Mouse (Mus musculus) lung, embryonic 14.5 days (tissue): ENCODE data around the gene Mmp9. TPM values are rescaled to one million over a fixed set of nuclear protein-coding genes. Genes with fewer than 3 reads are reported as not detected.

Experiments used
- ATAC-seq: fragments of 200-750 bp; cut with Nextera tagmentation; 2 replicates; pipeline ENCODE4 v1.8.0; 2017; ENCODE audit warnings: mild to moderate bottlenecking, moderate TSS enrichment, moderate library complexity; ENCODE audit not compliant: insufficient read depth
- DNase-seq: peaks from one replicate; pipeline ENCODE4 v3.0.0-alpha.2; 2015
- H3K27ac ChIP-seq: fragments of 300-500 bp; sonication (generic); 2 replicates; pipeline ENCODE4 v1.5.1; 2014; ENCODE audit warnings: low read depth, mild to moderate bottlenecking, moderate library complexity
- H3K27me3 ChIP-seq: fragments of 300-500 bp; sonication (generic); 2 replicates; pipeline ENCODE4 v1.6.1; 2014; ENCODE audit warnings: low read length, control low read depth; ENCODE audit not compliant: insufficient read depth
- H3K36me3 ChIP-seq: fragments of 300-500 bp; sonication (generic); 2 replicates; pipeline ENCODE4 v1.6.1; 2014; ENCODE audit warnings: control low read depth; ENCODE audit not compliant: insufficient read depth
- H3K4me1 ChIP-seq: fragments of 300-500 bp; sonication (generic); 2 replicates; pipeline ENCODE4 v1.6.1; 2014; ENCODE audit warnings: antibody characterized with exemption, control low read depth; ENCODE audit not compliant: insufficient read depth
- H3K4me2 ChIP-seq: fragments of 300-500 bp; sonication (generic); 2 replicates; pipeline ENCODE4 v1.6.1; 2014; ENCODE audit warnings: mild to moderate bottlenecking
- H3K4me3 ChIP-seq: fragments of 300-500 bp; sonication (generic); 2 replicates; pipeline ENCODE4 v1.5.1; 2014; ENCODE audit warnings: low read depth, low read length
- H3K9ac ChIP-seq: fragments of 300-500 bp; sonication (generic); 2 replicates; pipeline ENCODE4 v1.6.1; 2014
- H3K9me3 ChIP-seq: fragments of 300-500 bp; sonication (generic); 2 replicates; pipeline ENCODE4 v1.6.1; 2016; ENCODE audit warnings: low read depth, low read length, control low read depth
- CTCF ChIP-seq: IDR thresholded peaks from 2 replicates; pipeline ENCODE4 v1.5.1; 2016; ENCODE audit warnings: antibody characterized with exemption, low read depth
- WGBS: fragments of 180-500 bp; shearing (Covaris S2); extraction: QIAGEN DNeasy Blood & Tissue Kit; methylation state at CpG from one replicate; pipeline ENCODE4 v1.1.7; 2014; 5-methylcytosine and 5-hydroxymethylcytosine counted together
- polyA plus RNA-seq: library from polyadenylated mRNA; unstranded; fragments of >200 nt; fragmentation: Nextera tagmentation; extraction: Ambion mirVana; gene quantifications from 2 replicates; pipeline ENCODE4 v1.2.1, GENCODE M21; 2014

Mmp9 gene
- polyA plus RNA-seq, 1 experiment from 2014 or later: 0.25 TPM

GRCm38 (mm10) chr2:164996848-164997720 lies 56.5 kb downstream of the Mmp9 start:
- DNase-seq: peak; percentile 37
- peak overlapping the region; percentile 42; the same call in 1 of the 2 replicates for H3K9ac ChIP-seq

GRCm38 (mm10) chr2:164997721-164998428 lies 57.3 kb downstream of the Mmp9 start:
- Histone ChIP-seq H3K9ac (peak overlapping the region; percentile 42; the same call in 1 of the 2 replicates), H3K36me3 (peaks cover 41% of the 10 kb centered on the region), H3K9me3 (no peaks in the 10 kb centered on the region), H3K4me2 (peak overlapping the region; percentile 64), H3K27me3 (peaks cover 37% of the 10 kb centered on the region), H3K27ac (no peak overlapping the region), H3K4me3 (peak overlapping the region; percentile 30), H3K4me1 (peaks cover 7% of the 10 kb centered on the region; the same call in 1 of the 2 replicates)
- peak; percentile 69 for DNase-seq
- TF ChIP-seq CTCF: no peak
- ATAC-seq: peak; percentile 54
- WGBS: 1% methylated on average over 52 of the region's 52 CpGs

More at GRCm38 (mm10) chr2:164996848-164997720, 56.5 kb downstream of the Mmp9 start:
- Histone ChIP-seq H3K27me3 (peaks cover 37% of the 10 kb centered on the region), H3K9me3 (no peaks in the 10 kb centered on the region), H3K4me3 (peak overlapping the region; percentile 30), H3K4me1 (peaks cover 7% of the 10 kb centered on the region; the same call in 1 of the 2 replicates), H3K36me3 (peaks cover 33% of the 10 kb centered on the region), H3K27ac (no peak overlapping the region), H3K4me2 (peak overlapping the region; percentile 64)
- ATAC-seq: 0 out of 2 replicates have a peak, but pooled peaks have one; percentile 14
- TF ChIP-seq CTCF: no peak
- 12% methylated on average over 39 of the region's 49 CpGs for WGBS

GRCm38 (mm10) chr2:165001958-165002357 lies 61.4 kb downstream of the Mmp9 start:
- Histone ChIP-seq H3K4me2 (no peak overlapping the region), H3K4me3 (no peak overlapping the region), H3K36me3 (peaks cover 82% of the 10 kb centered on the region), H3K4me1 (peaks cover 7% of the 10 kb centered on the region; the same call in 1 of the 2 replicates), H3K9ac (no peak overlapping the region), H3K9me3 (no peaks in the 10 kb centered on the region), H3K27me3 (peaks cover 22% of the 10 kb centered on the region), H3K27ac (no peak overlapping the region)
- no peak for ATAC-seq
- DNase-seq: no peak
- 88% methylated on average over 13 of the region's 13 CpGs for WGBS
- peak; percentile 14; the same call in 1 of the 2 replicates for TF ChIP-seq CTCF

- TF ChIP-seq CTCF: no peak
- WGBS: 87% methylated on average over 3 of the region's 3 CpGs
- H3K4me2 ChIP-seq: no peak overlapping the region
- no peak overlapping the region for H3K27ac ChIP-seq
- peaks cover under 1% of the 10 kb centered on the region; the same call in 1 of the 2 replicates for H3K4me1 ChIP-seq
- no peaks in the 10 kb centered on the region for H3K9me3 ChIP-seq
- no peak for ATAC-seq
- H3K36me3 ChIP-seq: peaks cover 93% of the 10 kb centered on the region
- peaks cover 10% of the 10 kb centered on the region; the same call in 1 of the 2 replicates for H3K27me3 ChIP-seq
- no peak overlapping the region for H3K4me3 ChIP-seq
- DNase-seq: no peak
- no peak overlapping the region for H3K9ac ChIP-seq
These were observed 62.5 kb downstream of the Mmp9 start for GRCm38 (mm10) chr2:165003108-165003507.

GRCm38 (mm10) chr2:165004237-165004636 lies 63.7 kb downstream of the Mmp9 start:
- no peak for ATAC-seq
- H3K4me3 ChIP-seq: no peak overlapping the region
- peaks cover 100% of the 10 kb centered on the region for H3K36me3 ChIP-seq
- no peak for TF ChIP-seq CTCF
- H3K9ac ChIP-seq: no peak overlapping the region
- no peaks in the 10 kb centered on the region for H3K9me3 ChIP-seq
- 83% methylated on average over 10 of the region's 10 CpGs for WGBS
- no peaks in the 10 kb centered on the region for H3K4me1 ChIP-seq
- H3K27ac ChIP-seq: no peak overlapping the region
- no peaks in the 10 kb centered on the region for H3K27me3 ChIP-seq
- no peak for DNase-seq
- H3K4me2 ChIP-seq: no peak overlapping the region

Other genes starting within 250 kb of the Mmp9 start
- gene Spint4, start 242.3 kb upstream of the Mmp9 start, polyA plus RNA-seq: not detected in 2 replicates
- gene Spint5, start 225.5 kb upstream of the Mmp9 start, polyA plus RNA-seq: not detected in 2 replicates
- gene Wfdc3, start 194.8 kb upstream of the Mmp9 start, polyA plus RNA-seq: 1.3 and 1.4 TPM in 2 replicates
- gene Dnttip1, start 194.8 kb upstream of the Mmp9 start, polyA plus RNA-seq: 74.7 and 77.6 TPM in 2 replicates
- gene Ube2c, start 170.9 kb upstream of the Mmp9 start, polyA plus RNA-seq: 586 and 619 TPM in 2 replicates
- gene Tnnc2, start 160.8 kb upstream of the Mmp9 start, polyA plus RNA-seq: not detected in 2 replicates
- gene Snx21, start 155.0 kb upstream of the Mmp9 start, polyA plus RNA-seq: 19.1 and 21.3 TPM in 2 replicates
- gene Acot8, start 135.9 kb upstream of the Mmp9 start, polyA plus RNA-seq: 16.2 and 17.8 TPM in 2 replicates
- gene Zswim3, start 135.7 kb upstream of the Mmp9 start, polyA plus RNA-seq: 6.7 and 7.0 TPM in 2 replicates
- 20.8 and 21.1 TPM in 2 replicates for gene Zswim1, start 118.1 kb upstream of the Mmp9 start, polyA plus RNA-seq
- not detected in 2 replicates for gene Spata25, start 112.2 kb upstream of the Mmp9 start, polyA plus RNA-seq
- gene Ctsa, start 107.9 kb upstream of the Mmp9 start, polyA plus RNA-seq: 114 and 125 TPM in 2 replicates
- 6.3 and 6.6 TPM in 2 replicates for gene Neurl2, start 107.3 kb upstream of the Mmp9 start, polyA plus RNA-seq
- 122 and 126 TPM in 2 replicates for gene Pltp, start 83.1 kb upstream of the Mmp9 start, polyA plus RNA-seq
- 76.9 and 83.0 TPM in 2 replicates for gene Pcif1, start 61.5 kb upstream of the Mmp9 start, polyA plus RNA-seq
- 14.8 and 15.8 TPM in 2 replicates for gene Zfp335, start 29.0 kb upstream of the Mmp9 start, polyA plus RNA-seq
- gene Slc12a5, start 20.0 kb downstream of the Mmp9 start, polyA plus RNA-seq: 0.57 and 1.6 TPM in 2 replicates
- gene Ncoa5, start 94.1 kb downstream of the Mmp9 start, polyA plus RNA-seq: 72.8 and 81.6 TPM in 2 replicates
- gene Cd40, start 114.8 kb downstream of the Mmp9 start, polyA plus RNA-seq: 20.3 and 22.1 TPM in 2 replicates
- not detected in 2 replicates for gene 1700025C18Rik, start 150.0 kb downstream of the Mmp9 start, polyA plus RNA-seq